Mouse (Mus musculus): ENCODE data around the gene Fam198b. TPM values are rescaled to one million over a fixed set of nuclear protein-coding genes. Genes with fewer than 3 reads are reported as not detected.

Gene Fam198b
- polyA plus RNA-seq, 1 experiment from 2014 or later: 21.3 TPM

- H3K9ac ChIP-seq (replicated peaks; ENCODE audit: low read depth): no peak overlapping the region
- 66% methylated on average over 7 of the region's 7 CpGs for WGBS
These were observed 87.2 kb downstream of the Fam198b start for GRCm38 (mm10) chr3:79971542-79971941.

DNA sequence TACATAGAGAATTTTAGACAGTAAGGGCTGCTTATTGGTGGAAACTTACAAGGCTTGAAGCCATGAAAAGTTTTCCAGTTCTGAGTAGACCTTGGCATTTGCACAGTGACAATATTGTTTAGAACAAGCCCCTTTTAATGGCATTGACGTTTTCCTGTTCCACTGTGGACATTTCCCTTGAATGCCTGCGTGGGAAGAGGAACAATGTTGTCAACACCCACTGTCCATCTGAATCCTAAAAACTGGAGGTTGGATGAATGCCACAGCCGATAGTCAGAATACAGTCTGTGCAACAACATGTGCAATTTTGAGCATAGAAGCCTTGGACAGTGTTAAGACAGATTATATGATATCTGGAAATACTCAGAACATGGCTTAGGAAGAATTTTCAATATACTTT, 92.5 kb downstream of the Fam198b start:
- Histone ChIP-seq H3K4me1 (ENCODE audit: insufficient read depth, low read depth, low read length) (peaks cover 9% of the 10 kb centered on the region; the same call in 1 of the 2 replicates), H3K36me3 (ENCODE audit: insufficient read depth, low read length) (no peaks in the 10 kb centered on the region), H3K27me3 (replicated peaks; ENCODE audit: insufficient read depth, low read length) (no peaks in the 10 kb centered on the region), H3K4me3 (ENCODE audit: low read depth, low read length) (no peak overlapping the region), H3K27ac (ENCODE audit: low read length) (no peak overlapping the region), H3K4me2 (replicated peaks; ENCODE audit: low read depth, low read length) (no peak overlapping the region), H3K9me3 (ENCODE audit: low read length) (no peaks in the 10 kb centered on the region), H3K9ac (replicated peaks; ENCODE audit: low read depth) (no peak overlapping the region)
- no peak for TF ChIP-seq CTCF (IDR thresholded peaks at IDR 0.05)
- peak; percentile 68 for TF ChIP-seq EP300 (IDR thresholded peaks at IDR 0.05)
- WGBS: 29% methylated on average over 3 of the region's 3 CpGs
- DNase-seq (ENCODE audit: low spot score) (peak; percentile 55), ATAC-seq (peak; percentile 44)

More at GRCm38 (mm10) chr3:79971542-79971941, 87.2 kb downstream of the Fam198b start:
- no peaks in the 10 kb centered on the region for H3K27me3 ChIP-seq (replicated peaks; ENCODE audit: insufficient read depth, low read length)
- no peak overlapping the region for H3K4me2 ChIP-seq (replicated peaks; ENCODE audit: low read depth, low read length)
- ATAC-seq (no peak), DNase-seq (ENCODE audit: low spot score) (no peak)
- no peaks in the 10 kb centered on the region for H3K36me3 ChIP-seq (ENCODE audit: insufficient read depth, low read length)
- peaks cover 3% of the 10 kb centered on the region; the same call in 1 of the 2 replicates for H3K4me1 ChIP-seq (ENCODE audit: insufficient read depth, low read depth, low read length)
- H3K27ac ChIP-seq (ENCODE audit: low read length): no peak overlapping the region
- no peak for TF ChIP-seq CTCF (IDR thresholded peaks at IDR 0.05)
- TF ChIP-seq EP300 (IDR thresholded peaks at IDR 0.05): no peak
- H3K9me3 ChIP-seq (ENCODE audit: low read length): no peaks in the 10 kb centered on the region
- no peak overlapping the region for H3K4me3 ChIP-seq (ENCODE audit: low read depth, low read length)

- Histone ChIP-seq H3K27me3 (replicated peaks; ENCODE audit: insufficient read depth, low read length) (no peaks in the 10 kb centered on the region), H3K9me3 (ENCODE audit: low read length) (no peaks in the 10 kb centered on the region), H3K27ac (ENCODE audit: low read length) (peak overlapping the region; percentile 54), H3K36me3 (ENCODE audit: insufficient read depth, low read length) (no peaks in the 10 kb centered on the region), H3K4me1 (ENCODE audit: insufficient read depth, low read depth, low read length) (peaks cover 9% of the 10 kb centered on the region; the same call in 1 of the 2 replicates), H3K4me3 (ENCODE audit: low read depth, low read length) (no peak overlapping the region), H3K9ac (replicated peaks; ENCODE audit: low read depth) (no peak overlapping the region), H3K4me2 (replicated peaks; ENCODE audit: low read depth, low read length) (no peak overlapping the region)
- TF ChIP-seq EP300 (IDR thresholded peaks at IDR 0.05): peak; percentile 99
- no peak for TF ChIP-seq CTCF (IDR thresholded peaks at IDR 0.05)
- WGBS: 35% methylated on average over 11 of the region's 11 CpGs
- peak; percentile 77 for ATAC-seq
- peak; percentile 80 for DNase-seq (ENCODE audit: low spot score)
These were observed 93.5 kb downstream of the Fam198b start for GRCm38 (mm10) chr3:79977656-79978450.

DNA sequence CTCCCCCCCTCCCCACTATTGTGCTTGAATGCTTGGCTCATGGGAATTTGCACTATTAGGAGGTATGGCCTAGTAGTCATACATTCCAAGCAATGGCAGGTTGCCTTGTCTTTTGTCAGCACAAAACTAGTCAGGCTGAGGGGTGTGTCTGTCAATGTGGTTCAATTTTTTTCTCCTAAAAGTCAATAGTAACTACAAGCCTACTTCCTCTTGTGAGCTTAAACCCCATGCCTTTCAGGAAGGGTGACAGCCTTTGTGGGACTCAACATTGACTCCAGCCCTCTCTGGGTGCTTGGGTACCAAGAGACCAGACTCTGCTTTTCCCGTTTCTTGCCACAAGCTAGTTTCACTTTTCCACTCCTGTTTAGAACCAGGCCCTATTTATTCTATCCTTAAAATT, 96.4 kb downstream of the Fam198b start:
- 76% methylated on average over 1 of the region's 1 CpGs for WGBS
- Histone ChIP-seq H3K4me1 (ENCODE audit: insufficient read depth, low read depth, low read length) (peaks cover 9% of the 10 kb centered on the region; the same call in 1 of the 2 replicates), H3K36me3 (ENCODE audit: insufficient read depth, low read length) (no peaks in the 10 kb centered on the region), H3K4me2 (replicated peaks; ENCODE audit: low read depth, low read length) (no peak overlapping the region), H3K9ac (replicated peaks; ENCODE audit: low read depth) (no peak overlapping the region), H3K27ac (ENCODE audit: low read length) (no peak overlapping the region), H3K4me3 (ENCODE audit: low read depth, low read length) (no peak overlapping the region), H3K9me3 (ENCODE audit: low read length) (no peaks in the 10 kb centered on the region), H3K27me3 (replicated peaks; ENCODE audit: insufficient read depth, low read length) (no peaks in the 10 kb centered on the region)
- no peak for ATAC-seq
- TF ChIP-seq CTCF (IDR thresholded peaks at IDR 0.05) (no peak), EP300 (IDR thresholded peaks at IDR 0.05) (no peak)
- no peak for DNase-seq (ENCODE audit: low spot score)

DNA sequence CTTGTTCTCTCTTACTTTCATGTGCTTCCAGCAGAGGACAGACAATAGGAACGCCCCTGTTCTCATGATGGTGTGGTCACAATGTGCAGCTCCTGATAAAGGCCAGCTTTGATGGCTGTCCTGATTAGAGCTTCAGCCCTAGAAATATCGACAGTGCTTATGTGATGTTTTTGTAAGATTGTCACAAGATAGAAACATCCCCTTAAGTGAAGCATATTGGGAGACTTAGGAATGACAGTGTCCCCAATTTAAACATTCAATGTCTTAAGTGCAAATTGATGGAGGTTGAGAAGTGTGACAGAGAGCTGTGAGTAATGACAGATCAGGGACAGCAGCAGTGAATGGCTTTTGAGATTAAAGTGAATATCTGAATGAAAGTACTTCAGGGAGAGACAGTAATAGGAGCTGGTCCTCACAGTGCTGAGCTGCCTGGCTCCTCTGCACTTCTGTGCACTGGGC, 99.7 kb downstream of the Fam198b start:
- H3K4me2 ChIP-seq (replicated peaks; ENCODE audit: low read depth, low read length): no peak overlapping the region

GRCm38 (mm10) chr3:79984542-79984941, 100.2 kb downstream of the Fam198b start:
- no peak for TF ChIP-seq CTCF (IDR thresholded peaks at IDR 0.05)
- TF ChIP-seq EP300 (IDR thresholded peaks at IDR 0.05): peak; percentile 88
- no peaks in the 10 kb centered on the region for H3K9me3 ChIP-seq (ENCODE audit: low read length)
- no peak overlapping the region for H3K4me2 ChIP-seq (replicated peaks; ENCODE audit: low read depth, low read length)
- H3K4me3 ChIP-seq (ENCODE audit: low read depth, low read length): no peak overlapping the region
- H3K27ac ChIP-seq (ENCODE audit: low read length): no peak overlapping the region
- H3K36me3 ChIP-seq (ENCODE audit: insufficient read depth, low read length): no peaks in the 10 kb centered on the region
- DNase-seq (ENCODE audit: low spot score) (peak; percentile 59), ATAC-seq (peak; percentile 87)
- H3K27me3 ChIP-seq (replicated peaks; ENCODE audit: insufficient read depth, low read length): no peaks in the 10 kb centered on the region
- H3K9ac ChIP-seq (replicated peaks; ENCODE audit: low read depth): no peak overlapping the region
- WGBS: 37% methylated on average over 1 of the region's 1 CpGs
- no peaks in the 10 kb centered on the region for H3K4me1 ChIP-seq (ENCODE audit: insufficient read depth, low read depth, low read length)

More for the DNA sequence above, 99.7 kb downstream of the Fam198b start:
- no peaks in the 10 kb centered on the region for H3K27me3 ChIP-seq (replicated peaks; ENCODE audit: insufficient read depth, low read length)
- no peak overlapping the region for H3K27ac ChIP-seq (ENCODE audit: low read length)
- TF ChIP-seq EP300 (IDR thresholded peaks at IDR 0.05) (peak; percentile 71), CTCF (IDR thresholded peaks at IDR 0.05) (no peak; the same call in 1 of the 2 replicates)
- WGBS: 51% methylated on average over 2 of the region's 2 CpGs
- no peaks in the 10 kb centered on the region for H3K9me3 ChIP-seq (ENCODE audit: low read length)
- no peaks in the 10 kb centered on the region for H3K36me3 ChIP-seq (ENCODE audit: insufficient read depth, low read length)
- peak; percentile 65 for ATAC-seq
- no peak overlapping the region for H3K4me3 ChIP-seq (ENCODE audit: low read depth, low read length)
- no peaks in the 10 kb centered on the region; the same call in 1 of the 2 replicates for H3K4me1 ChIP-seq (ENCODE audit: insufficient read depth, low read depth, low read length)
- H3K9ac ChIP-seq (replicated peaks; ENCODE audit: low read depth): no peak overlapping the region
- peak; percentile 28 for DNase-seq (ENCODE audit: low spot score)
